Mouse (Mus musculus) intestine, postnatal 0 days (tissue): ENCODE data around the gene Dync2li1. TPM values are rescaled to one million over a fixed set of nuclear protein-coding genes. Genes with fewer than 3 reads are reported as not detected.

ENCODE experiments used
- ATAC-seq: fragments of 200-750 bp; cut with Nextera tagmentation; 2 replicates; pipeline ENCODE4 v1.8.0; 2017; ENCODE audit warnings: mild to moderate bottlenecking, moderate TSS enrichment, moderate library complexity
- H3K27ac ChIP-seq: fragments of 300-500 bp; sonication (generic); 2 replicates; pipeline ENCODE4 v1.5.1; 2014; ENCODE audit warnings: mild to moderate bottlenecking, low read depth, low read length, moderate library complexity
- H3K27me3 ChIP-seq: fragments of 300-500 bp; sonication (generic); replicated peaks from 2 replicates; pipeline ENCODE4 v1.6.1; 2014; ENCODE audit warnings: low read length, mixed read lengths; ENCODE audit not compliant: control insufficient read depth, insufficient read depth
- H3K36me3 ChIP-seq: fragments of 300-500 bp; sonication (generic); 2 replicates; pipeline ENCODE4 v1.6.1; 2014; ENCODE audit warnings: mild to moderate bottlenecking, moderate library complexity; ENCODE audit not compliant: control insufficient read depth, insufficient read depth
- H3K4me1 ChIP-seq: fragments of 300-500 bp; sonication (generic); replicated peaks from 2 replicates; pipeline ENCODE4 v1.6.1; 2014; ENCODE audit warnings: antibody characterized with exemption, low read length, mixed read lengths; ENCODE audit not compliant: control insufficient read depth, insufficient read depth
- H3K4me2 ChIP-seq: fragments of 300-500 bp; sonication (generic); replicated peaks from 2 replicates; pipeline ENCODE4 v1.6.1; 2014; ENCODE audit warnings: low read depth, mild to moderate bottlenecking, moderate library complexity
- H3K4me3 ChIP-seq: fragments of 300-500 bp; sonication (generic); 2 replicates; pipeline ENCODE4 v1.5.1; 2014; ENCODE audit warnings: low read depth, low read length
- H3K9ac ChIP-seq: fragments of 300-500 bp; sonication (generic); 2 replicates; pipeline ENCODE4 v1.6.1; 2014; ENCODE audit warnings: mild to moderate bottlenecking, low read depth, low read length
- H3K9me3 ChIP-seq: fragments of 300-500 bp; sonication (generic); 2 replicates; pipeline ENCODE4 v1.6.1; 2016; ENCODE audit warnings: mixed run types; ENCODE audit not compliant: control insufficient read depth
- CTCF ChIP-seq: sonication (generic); IDR thresholded peaks from 2 replicates; pipeline ENCODE4 v1.5.1; 2016; ENCODE audit warnings: low read depth, mild to moderate bottlenecking, control low read depth, antibody characterized with exemption, moderate library complexity
- WGBS: fragments of 180-500 bp; shearing (Covaris S2); extraction: QIAGEN DNeasy Blood & Tissue Kit; methylation state at CpG from one replicate; pipeline ENCODE4 v1.1.7; 2014; 5-methylcytosine and 5-hydroxymethylcytosine counted together
- polyA plus RNA-seq: library from polyadenylated mRNA; unstranded; fragments of >200 nt; fragmentation: Nextera tagmentation; extraction: Ambion mirVana; gene quantifications from 2 replicates; pipeline ENCODE4 v1.2.1, GENCODE M21; 2015

Gene Dync2li1
- polyA plus RNA-seq, 1 experiment from 2014 or later = 10.1 TPM

DNA sequence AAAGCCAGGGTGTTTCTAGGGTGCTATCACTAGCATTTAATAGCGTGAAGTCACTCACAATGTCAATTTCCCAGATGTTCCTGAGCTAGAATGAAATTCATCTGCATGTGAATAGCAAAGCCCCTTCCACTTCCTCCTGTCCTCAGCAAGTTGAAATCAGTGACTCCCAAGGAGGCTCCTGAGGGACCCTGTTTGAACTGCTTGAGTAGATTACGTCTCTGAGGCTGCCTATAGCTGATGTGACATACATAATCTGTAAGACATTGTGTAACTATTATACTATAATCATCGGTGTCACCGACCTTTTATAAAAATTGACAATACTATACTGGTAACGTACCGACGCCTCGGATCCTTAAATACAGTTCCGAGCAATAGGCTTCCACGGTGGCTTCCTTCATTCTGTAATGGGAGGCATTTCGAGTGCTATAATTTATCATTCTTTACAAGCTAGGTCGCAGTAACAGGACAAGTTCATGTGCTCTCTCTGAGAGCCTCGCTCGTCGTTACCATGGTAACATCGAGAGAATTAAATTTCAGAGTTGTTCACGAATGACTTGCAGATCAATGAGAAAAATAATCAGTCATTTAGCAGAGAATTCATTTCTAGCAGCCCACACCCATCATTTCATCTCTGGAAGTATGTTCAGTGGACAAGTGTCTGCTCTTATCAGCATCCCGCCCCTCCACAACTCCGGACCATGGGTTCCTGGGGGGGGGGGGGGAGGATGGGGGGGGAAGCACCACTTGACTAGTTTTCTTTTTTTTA, 30.5 kb downstream of the Dync2li1 start:
- Histone ChIP-seq H3K27ac (no peak overlapping the region), H3K27me3 (no peaks in the 10 kb centered on the region), H3K4me2 (no peak overlapping the region), H3K4me1 (0 out of 2 replicates have a peak, but pooled peaks cover 5% of the 10 kb centered on the region), H3K4me3 (no peak overlapping the region), H3K9me3 (no peaks in the 10 kb centered on the region), H3K36me3 (no peaks in the 10 kb centered on the region; the same call in 1 of the 2 replicates), H3K9ac (no peak overlapping the region)
- ATAC-seq = no peak
- no peak for TF ChIP-seq CTCF
- WGBS = 61% methylated on average over 19 of the region's 19 CpGs

DNA sequence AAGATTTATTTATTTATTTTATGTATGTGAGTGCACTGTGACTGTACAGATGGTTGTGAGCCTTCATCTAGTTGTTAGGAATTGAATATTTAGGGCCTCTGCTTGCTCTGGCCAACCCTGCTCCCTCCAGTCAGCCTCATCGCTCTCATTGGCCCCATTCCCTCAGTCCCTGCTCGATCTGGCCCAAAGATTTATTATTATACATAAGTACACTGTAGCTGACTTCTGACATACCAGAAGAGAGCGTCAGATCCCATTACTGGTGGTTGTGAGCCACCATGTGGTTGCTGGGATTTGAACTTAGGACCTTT, 31.1 kb downstream of the Dync2li1 start:
- Histone ChIP-seq H3K27me3 (no peaks in the 10 kb centered on the region), H3K4me3 (no peak overlapping the region), H3K4me2 (no peak overlapping the region), H3K9ac (no peak overlapping the region), H3K27ac (no peak overlapping the region), H3K4me1 (0 out of 2 replicates have a peak, but pooled peaks cover 5% of the 10 kb centered on the region), H3K9me3 (no peaks in the 10 kb centered on the region), H3K36me3 (no peaks in the 10 kb centered on the region; the same call in 1 of the 2 replicates)
- TF ChIP-seq CTCF = no peak; the same call in 1 of the 2 replicates
- WGBS = 51% methylated on average over 3 of the region's 3 CpGs
- ATAC-seq = no peak

DNA sequence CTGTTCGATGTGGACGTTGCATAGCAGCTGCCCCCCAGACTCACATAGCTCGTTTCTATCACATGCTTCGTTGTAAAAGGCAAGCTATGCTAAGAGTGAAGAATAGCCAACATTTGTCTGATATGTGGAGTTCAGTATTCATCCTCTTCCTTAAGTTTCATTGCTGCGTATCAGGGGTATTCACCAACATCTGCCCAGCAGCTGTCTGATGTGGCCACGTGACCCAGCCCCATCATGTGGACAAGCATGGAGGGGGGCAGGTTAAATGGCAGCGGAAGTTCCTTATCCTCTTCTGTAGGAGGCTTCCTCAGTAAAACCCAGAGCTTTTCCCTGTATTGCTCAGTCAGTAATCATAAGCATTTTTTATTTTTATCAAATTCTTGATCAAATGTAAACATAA, 31.5 kb downstream of the Dync2li1 start:
- Histone ChIP-seq H3K36me3 (no peaks in the 10 kb centered on the region; the same call in 1 of the 2 replicates), H3K4me2 (no peak overlapping the region), H3K4me3 (no peak overlapping the region), H3K9ac (no peak overlapping the region), H3K27me3 (no peaks in the 10 kb centered on the region), H3K27ac (no peak overlapping the region), H3K4me1 (0 out of 2 replicates have a peak, but pooled peaks cover 5% of the 10 kb centered on the region), H3K9me3 (no peaks in the 10 kb centered on the region)
- no peak for TF ChIP-seq CTCF
- no peak for ATAC-seq
- 64% methylated on average over 7 of the region's 7 CpGs for WGBS

DNA sequence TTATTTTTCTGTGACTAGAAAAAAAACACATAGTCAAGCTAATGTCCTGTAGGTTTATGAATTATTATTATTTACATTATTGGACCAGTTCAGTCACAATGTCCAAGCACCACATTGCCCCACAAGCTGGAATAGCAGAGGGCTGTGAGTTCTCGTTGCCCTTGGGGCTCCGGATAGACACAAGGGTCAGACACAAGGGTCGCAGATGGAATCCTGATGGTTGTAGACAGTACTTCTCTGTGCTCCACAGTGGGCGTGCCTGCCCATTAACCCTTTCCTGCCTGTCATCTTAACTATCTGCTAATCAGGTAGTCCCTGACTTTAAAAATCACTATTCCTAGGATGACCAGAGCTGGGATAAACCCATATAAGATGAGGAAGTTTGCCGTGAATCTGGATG, 31.9 kb downstream of the Dync2li1 start:
- Histone ChIP-seq H3K4me1 (0 out of 2 replicates have a peak, but pooled peaks cover 5% of the 10 kb centered on the region), H3K4me2 (no peak overlapping the region), H3K27ac (peak overlapping the region; percentile 61; the same call in 1 of the 2 replicates), H3K27me3 (no peaks in the 10 kb centered on the region), H3K9ac (no peak overlapping the region), H3K4me3 (no peak overlapping the region), H3K9me3 (no peaks in the 10 kb centered on the region), H3K36me3 (peaks cover under 1% of the 10 kb centered on the region; the same call in 1 of the 2 replicates)
- no peak for TF ChIP-seq CTCF
- 35% methylated on average over 5 of the region's 5 CpGs for WGBS
- ATAC-seq = no peak

DNA sequence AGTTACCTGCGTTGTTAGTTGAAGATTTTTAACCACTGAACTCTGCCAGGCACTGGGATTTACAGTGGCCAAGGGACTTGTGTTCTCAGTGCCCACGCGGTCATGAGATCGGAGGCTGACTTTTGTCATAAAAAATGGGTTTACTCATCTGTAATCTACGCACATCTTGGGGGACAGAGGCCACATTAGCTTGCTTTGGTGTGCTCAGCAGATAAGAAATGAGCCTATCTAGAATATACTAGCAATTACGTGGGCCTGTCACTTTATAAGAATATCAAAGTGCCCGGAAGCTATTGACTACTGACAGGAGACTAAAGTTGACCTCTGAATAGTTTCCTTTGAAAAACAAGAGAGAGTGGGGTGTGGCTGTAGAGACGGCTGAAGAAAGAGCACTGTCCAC, 32.7 kb downstream of the Dync2li1 start:
- Histone ChIP-seq H3K27ac (peak overlapping the region; percentile 61; the same call in 1 of the 2 replicates), H3K4me1 (0 out of 2 replicates have a peak, but pooled peaks cover 5% of the 10 kb centered on the region), H3K4me2 (no peak overlapping the region), H3K36me3 (peaks cover 7% of the 10 kb centered on the region; the same call in 1 of the 2 replicates), H3K27me3 (no peaks in the 10 kb centered on the region), H3K9ac (no peak overlapping the region), H3K9me3 (no peaks in the 10 kb centered on the region), H3K4me3 (no peak overlapping the region)
- peak; percentile 72 for ATAC-seq
- 35% methylated on average over 8 of the region's 8 CpGs for WGBS
- TF ChIP-seq CTCF = no peak

DNA sequence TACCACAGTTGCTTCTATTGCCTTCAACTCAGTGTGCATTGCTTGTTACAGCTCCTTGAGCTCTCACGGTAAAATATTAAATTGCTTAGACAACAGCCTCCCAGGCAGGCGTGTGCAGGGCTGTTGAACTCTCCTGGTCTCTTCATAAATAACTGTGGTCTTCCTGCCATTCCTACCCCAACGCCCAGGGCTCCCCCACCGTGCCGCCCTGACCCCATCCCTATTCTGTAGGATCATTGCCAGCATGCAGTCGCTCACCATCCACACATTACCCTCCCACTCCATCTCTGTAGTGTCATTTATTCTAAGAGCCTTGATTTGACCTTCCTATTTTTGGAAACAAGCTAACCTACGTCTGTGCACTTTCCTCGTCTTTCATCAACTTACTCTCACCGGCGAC, 38.8 kb downstream of the Dync2li1 start:
- Histone ChIP-seq H3K4me3 (no peak overlapping the region), H3K9me3 (no peaks in the 10 kb centered on the region), H3K9ac (no peak overlapping the region), H3K4me2 (no peak overlapping the region), H3K36me3 (peaks cover 7% of the 10 kb centered on the region; the same call in 1 of the 2 replicates), H3K4me1 (peaks cover 8% of the 10 kb centered on the region; the same call in 1 of the 2 replicates), H3K27me3 (no peaks in the 10 kb centered on the region), H3K27ac (0 out of 2 replicates have a peak overlapping the region, but pooled peaks have one; percentile 71)
- 45% methylated on average over 10 of the region's 10 CpGs for WGBS
- TF ChIP-seq CTCF = no peak
- ATAC-seq = no peak
